Comparison of ENCODE assay signal across 8 mouse cellular contexts in the genomic region with DNA sequence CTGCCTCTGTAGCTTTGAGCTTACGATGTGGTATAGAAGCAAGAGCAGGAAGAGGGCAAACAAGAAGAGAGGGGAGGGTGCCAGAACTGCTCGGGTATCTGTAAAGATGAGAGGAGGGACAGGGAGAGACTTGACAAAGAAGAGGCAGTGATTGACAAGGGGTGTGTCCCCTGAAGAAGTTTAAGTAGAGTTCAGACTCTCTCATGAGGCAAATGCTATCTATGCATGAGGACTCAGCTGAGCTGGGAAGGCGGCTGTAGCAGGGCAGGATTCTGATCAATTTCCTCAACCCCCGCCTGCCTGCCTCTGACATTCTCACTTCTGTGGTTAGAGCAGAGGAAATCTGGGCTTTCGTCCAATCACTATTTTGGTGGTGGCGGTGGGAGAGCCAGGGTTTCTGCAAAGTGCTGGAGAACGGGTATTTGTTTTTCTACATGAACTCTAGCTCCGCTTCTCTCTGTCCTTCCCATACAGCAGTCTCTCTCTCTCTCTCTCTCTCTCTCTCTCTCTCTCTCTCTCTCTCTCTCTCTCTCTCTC. TPM values are rescaled to one million over a fixed set of nuclear protein-coding genes. Genes with fewer than 3 reads are reported as not detected.
DNase-seq lines count a peak whose midpoint lies in the region; ATAC-seq and TF ChIP-seq lines count a peak whose summit lies in the region.

No protein-coding gene starts in this region.

- H3K9me3 ChIP-seq in intestine, embryonic 16.5 days (ENCODE audit: control insufficient read depth, low read length) = no peaks in the 10 kb centered on the region
- H3K9me3 ChIP-seq in midbrain, embryonic 11.5 days (ENCODE audit: control insufficient read depth, low read length) = no peaks in the 10 kb centered on the region
- no peaks in the 10 kb centered on the region for H3K9me3 ChIP-seq in stomach, postnatal 0 days (ENCODE audit: control insufficient read depth, low read length)

- DNase-seq in cerebellum, adult 11 months = no peak
- peak; percentile 44 for DNase-seq in embryo, embryonic 11 days
- peak; percentile 98 for DNase-seq in heart, adult 11 months
- DNase-seq in left cerebral cortex, postnatal 36 days (ENCODE audit: low spot score in 2 of 2) = peak; percentile 75 to 80
- DNase-seq in midbrain, embryonic 11.5 days (ENCODE audit: low spot score, missing footprints) = no peak
- peak; percentile 62 for DNase-seq in stomach, postnatal 0 days (ENCODE audit: low spot score)

- no peaks in the 10 kb centered on the region for H3K36me3 ChIP-seq in intestine, embryonic 16.5 days (ENCODE audit: control insufficient read depth, insufficient read depth, low read length)
- no peaks in the 10 kb centered on the region for H3K36me3 ChIP-seq in midbrain, embryonic 11.5 days (ENCODE audit: control insufficient read depth, insufficient read depth, low read length)
- H3K36me3 ChIP-seq in stomach, postnatal 0 days (ENCODE audit: control insufficient read depth, insufficient read depth, low read length) = no peaks in the 10 kb centered on the region

- TF ChIP-seq CTCF in stomach, postnatal 0 days (IDR thresholded peaks at IDR 0.05; ENCODE audit: low read depth) = no peak

- peak overlapping the region; percentile 14 for H3K9ac ChIP-seq in intestine, embryonic 16.5 days (ENCODE audit: low read depth, low read length)
- no peak overlapping the region for H3K9ac ChIP-seq in midbrain, embryonic 11.5 days (ENCODE audit: low read length)
- H3K9ac ChIP-seq in stomach, postnatal 0 days (ENCODE audit: low read length) = 0 out of 2 replicates have a peak overlapping the region, but pooled peaks have one; percentile 31

- intact Hi-C loops in left cerebral cortex, postnatal 36 days (cut with DNase I) = no loop called here

- peak overlapping the region; percentile 40 for H3K4me2 ChIP-seq in intestine, embryonic 16.5 days (ENCODE audit: low read depth, low read length)
- peak overlapping the region; percentile 24 for H3K4me2 ChIP-seq in midbrain, embryonic 11.5 days
- peak overlapping the region; percentile 40 for H3K4me2 ChIP-seq in stomach, postnatal 0 days (replicated peaks; ENCODE audit: low read depth)

- peak overlapping the region; percentile 23 for H3K4me3 ChIP-seq in intestine, embryonic 16.5 days (ENCODE audit: low read length)
- peak overlapping the region; percentile 1; the same call in 1 of the 2 replicates for H3K4me3 ChIP-seq in midbrain, embryonic 11.5 days (ENCODE audit: low read depth, low read length)
- H3K4me3 ChIP-seq in stomach, postnatal 0 days (ENCODE audit: low read depth, low read length) = no peak overlapping the region; the same call in 1 of the 2 replicates

- H3K4me1 ChIP-seq in intestine, embryonic 16.5 days (ENCODE audit: control insufficient read depth, insufficient read depth, low read length) = peaks cover 19% of the 10 kb centered on the region
- peaks cover 5% of the 10 kb centered on the region; the same call in 1 of the 2 replicates for H3K4me1 ChIP-seq in midbrain, embryonic 11.5 days (ENCODE audit: control insufficient read depth, insufficient read depth, low read length)
- H3K4me1 ChIP-seq in stomach, postnatal 0 days (replicated peaks; ENCODE audit: control insufficient read depth, insufficient read depth) = 0 out of 2 replicates have a peak, but pooled peaks cover 3% of the 10 kb centered on the region

- 6% methylated on average over 8 of the region's 8 CpGs for WGBS in intestine, embryonic 16.5 days
- 10% methylated on average over 8 of the region's 8 CpGs for WGBS in midbrain, embryonic 11.5 days
- 0% methylated on average over 8 of the region's 8 CpGs for WGBS in stomach, postnatal 0 days

- TF ChIP-seq EP300 in stomach, postnatal 0 days (optimal IDR thresholded peaks at IDR 0.05) = no peak

- no peaks in the 10 kb centered on the region for H3K27me3 ChIP-seq in intestine, embryonic 16.5 days (replicated peaks; ENCODE audit: control insufficient read depth, insufficient read depth, low read length)
- H3K27me3 ChIP-seq in midbrain, embryonic 11.5 days (ENCODE audit: control insufficient read depth, insufficient read depth, low read length) = no peaks in the 10 kb centered on the region
- no peaks in the 10 kb centered on the region for H3K27me3 ChIP-seq in stomach, postnatal 0 days (ENCODE audit: control insufficient read depth, insufficient read depth, low read length)

- peak overlapping the region; percentile 85 for H3K27ac ChIP-seq in intestine, embryonic 16.5 days (ENCODE audit: low read length)
- H3K27ac ChIP-seq in midbrain, embryonic 11.5 days (ENCODE audit: low read depth, low read length) = no peak overlapping the region
- H3K27ac ChIP-seq in stomach, postnatal 0 days (replicated peaks) = peak overlapping the region; percentile 91

- ATAC-seq in cerebellum, adult (ENCODE audit: insufficient number of reproducible peaks, low FRiP score, low TSS enrichment) = peak; percentile 53; the same call in 1 of the 2 replicates
- peak; percentile 72 for ATAC-seq in intestine, embryonic 16.5 days
- peak; percentile 51 for ATAC-seq in midbrain, embryonic 11.5 days (ENCODE audit: low FRiP score)
- ATAC-seq in stomach, postnatal 0 days (ENCODE audit: low FRiP score, low TSS enrichment) = peak; percentile 63

RNA-seq across cellular contexts. Expression of a gene that starts 7.5 kb away (rescaled TPM):
- polyA plus RNA-seq in intestine, embryonic 16.5 days (2015; fragmentation: Nextera tagmentation; extraction: Ambion mirVana) = 50.0 and 56.5 TPM in 2 replicates
- 10 to 100 TPM; 63.6 to 64.6 TPM for total RNA-seq in left cerebral cortex, postnatal 36 days (2021)
- polyA plus RNA-seq in midbrain, embryonic 11.5 days (2014; fragmentation: Nextera tagmentation; extraction: Ambion mirVana) = 49.5 and 58.4 TPM in 2 replicates
- polyA plus RNA-seq in stomach, postnatal 0 days (2015; fragmentation: Nextera tagmentation; extraction: Ambion mirVana) = 32.9 and 34.2 TPM in 2 replicates

RNA-seq across cellular contexts. Expression of a gene that starts 11.5 kb away (rescaled TPM):
- polyA plus RNA-seq in intestine, embryonic 16.5 days (2015; fragmentation: Nextera tagmentation; extraction: Ambion mirVana) = 339 and 373 TPM in 2 replicates
- total RNA-seq in left cerebral cortex, postnatal 36 days (2021) = 100 to 1,000 TPM; 252 to 309 TPM
- polyA plus RNA-seq in midbrain, embryonic 11.5 days (2014; fragmentation: Nextera tagmentation; extraction: Ambion mirVana) = 232 and 274 TPM in 2 replicates
- polyA plus RNA-seq in stomach, postnatal 0 days (2015; fragmentation: Nextera tagmentation; extraction: Ambion mirVana) = 210 and 218 TPM in 2 replicates

RNA-seq across cellular contexts. Expression of a gene that starts 12.4 kb away (rescaled TPM):
- 6.3 and 7.0 TPM in 2 replicates for polyA plus RNA-seq in intestine, embryonic 16.5 days (2015; fragmentation: Nextera tagmentation; extraction: Ambion mirVana)
- 10 to 100 TPM; 11.1 to 16.4 TPM for total RNA-seq in left cerebral cortex, postnatal 36 days (2021)
- polyA plus RNA-seq in midbrain, embryonic 11.5 days (2014; fragmentation: Nextera tagmentation; extraction: Ambion mirVana) = 4.0 and 4.4 TPM in 2 replicates
- polyA plus RNA-seq in stomach, postnatal 0 days (2015; fragmentation: Nextera tagmentation; extraction: Ambion mirVana) = 3.5 and 3.9 TPM in 2 replicates

RNA-seq across cellular contexts. Expression of a gene that starts 18.3 kb away (rescaled TPM):
- 40.2 and 40.9 TPM in 2 replicates for polyA plus RNA-seq in intestine, embryonic 16.5 days (2015; fragmentation: Nextera tagmentation; extraction: Ambion mirVana)
- 10 to 100 TPM; 21.7 to 26.6 TPM for total RNA-seq in left cerebral cortex, postnatal 36 days (2021)
- polyA plus RNA-seq in midbrain, embryonic 11.5 days (2014; fragmentation: Nextera tagmentation; extraction: Ambion mirVana) = 54.1 and 56.3 TPM in 2 replicates
- 16.8 and 21.3 TPM in 2 replicates for polyA plus RNA-seq in stomach, postnatal 0 days (2015; fragmentation: Nextera tagmentation; extraction: Ambion mirVana)

RNA-seq across cellular contexts. Expression of a gene that starts 25.1 kb away (rescaled TPM):
- polyA plus RNA-seq in intestine, embryonic 16.5 days (2015; fragmentation: Nextera tagmentation; extraction: Ambion mirVana) = 50.8 and 53.2 TPM in 2 replicates
- 10 to 100 TPM; 50.9 to 65.6 TPM for total RNA-seq in left cerebral cortex, postnatal 36 days (2021)
- polyA plus RNA-seq in midbrain, embryonic 11.5 days (2014; fragmentation: Nextera tagmentation; extraction: Ambion mirVana) = 84.7 and 88.6 TPM in 2 replicates
- 25.0 and 26.4 TPM in 2 replicates for polyA plus RNA-seq in stomach, postnatal 0 days (2015; fragmentation: Nextera tagmentation; extraction: Ambion mirVana)

Comparison
In these comparisons a context has a peak if more than half of its experiments do, and no peak if none do; other contexts are left out.
1. DNase-seq: peak in embryo, embryonic 11 days (single experiment), heart, adult 11 months (single experiment), left cerebral cortex, postnatal 36 days (2 of 2) and stomach, postnatal 0 days (single experiment); none in cerebellum, adult 11 months (single experiment) and midbrain, embryonic 11.5 days (single experiment).
2. Peak in every context shown above with its lines, with median percentiles within 50 percentile points of each other: ATAC-seq and H3K4me2 ChIP-seq.